Mouse (Mus musculus): ENCODE measurements around the gene Gm47959.
"Not testable (repeated sequence)": the region's sequence is repeated elsewhere in the genome, so short reads cannot be mapped to it uniquely, and the experiment has no call there.

DNA sequence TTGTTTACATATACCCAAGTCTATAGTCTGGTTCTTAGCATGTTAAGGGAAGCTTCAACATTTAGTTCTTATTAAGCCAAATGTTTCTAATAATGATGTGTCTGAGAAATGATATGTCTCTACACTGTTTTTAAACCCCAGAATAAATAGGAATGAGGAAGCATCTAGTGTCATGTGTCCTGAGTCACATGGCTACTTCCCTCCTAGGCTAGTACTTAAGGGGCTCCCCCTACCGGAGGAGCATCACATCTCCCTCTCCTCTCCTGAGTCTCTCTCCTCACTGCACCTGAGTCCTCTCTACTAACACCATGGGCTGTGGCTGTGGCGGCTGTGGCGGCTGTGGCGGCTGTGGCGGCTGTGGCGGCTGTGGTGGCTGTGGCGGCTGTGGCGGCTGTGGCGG, at the start of gene Gm47959:
- not testable (repeated sequence) for TF ChIP-seq POLR2A (IDR thresholded peaks at IDR 0.05; ENCODE audit: borderline replicate concordance, insufficient read depth, low read length); CTCF (IDR thresholded peaks at IDR 0.05; ENCODE audit: borderline replicate concordance, insufficient read depth, low read depth, low read length)
